Mouse (Mus musculus) limb, embryonic 12.5 days (tissue): ENCODE measurements around the gene Itgam. TPM values are rescaled to one million over a fixed set of nuclear protein-coding genes. Genes with fewer than 3 reads are reported as not detected.
"Not testable (repeated sequence)": the region's sequence is repeated elsewhere in the genome, so short reads cannot be mapped to it uniquely, and the experiment has no call there.

Source experiments
- ATAC-seq: fragments of 200-750 bp; cut with Nextera tagmentation; 2 replicates; pipeline ENCODE4 v1.8.0; 2017; ENCODE audit warnings: low read depth, moderate TSS enrichment; ENCODE audit not compliant: insufficient number of reproducible peaks, insufficient read depth, low FRiP score, low TSS enrichment
- H3K27ac ChIP-seq: fragments of 300-500 bp; sonication (generic); 2 replicates; pipeline ENCODE4 v1.5.1; 2016; ENCODE audit warnings: mild to moderate bottlenecking, moderate library complexity
- H3K27me3 ChIP-seq: fragments of 300-500 bp; sonication (generic); 2 replicates; pipeline ENCODE4 v1.6.1; 2016; ENCODE audit warnings: mild to moderate bottlenecking, moderate library complexity
- H3K36me3 ChIP-seq: fragments of 300-500 bp; sonication (generic); 2 replicates; pipeline ENCODE4 v1.6.1; 2016; ENCODE audit warnings: mild to moderate bottlenecking, moderate library complexity
- H3K4me1 ChIP-seq: fragments of 300-500 bp; sonication (generic); replicated peaks from 2 replicates; pipeline ENCODE4 v1.6.1; 2016
- H3K4me2 ChIP-seq: fragments of 300-500 bp; sonication (generic); 2 replicates; pipeline ENCODE4 v1.6.1; 2016; ENCODE audit warnings: mild to moderate bottlenecking, moderate library complexity
- H3K4me3 ChIP-seq: fragments of 300-500 bp; sonication (generic); replicated peaks from 2 replicates; pipeline ENCODE4 v1.5.1; 2016; ENCODE audit warnings: mild to moderate bottlenecking
- H3K9ac ChIP-seq: fragments of 300-500 bp; sonication (generic); replicated peaks from 2 replicates; pipeline ENCODE4 v1.6.1; 2016; ENCODE audit warnings: mild to moderate bottlenecking, moderate library complexity
- H3K9me3 ChIP-seq: fragments of 300-500 bp; sonication (generic); 2 replicates; pipeline ENCODE4 v1.6.1; 2016; ENCODE audit warnings: mild to moderate bottlenecking, moderate library complexity
- WGBS: fragments of 180-500 bp; shearing (Covaris S2); methylation state at CpG from one replicate; pipeline ENCODE4 v1.1.7; 2016; 5-methylcytosine and 5-hydroxymethylcytosine counted together
- polyA plus RNA-seq: library from polyadenylated mRNA; unstranded; fragments of >200 nt; fragmentation: Nextera tagmentation; extraction: Ambion mirVana; gene quantifications from 2 replicates; pipeline ENCODE4 v1.2.1, GENCODE M21; 2016

Itgam gene
- polyA plus RNA-seq, 1 experiment from 2014 or later, result 0.89 TPM

DNA sequence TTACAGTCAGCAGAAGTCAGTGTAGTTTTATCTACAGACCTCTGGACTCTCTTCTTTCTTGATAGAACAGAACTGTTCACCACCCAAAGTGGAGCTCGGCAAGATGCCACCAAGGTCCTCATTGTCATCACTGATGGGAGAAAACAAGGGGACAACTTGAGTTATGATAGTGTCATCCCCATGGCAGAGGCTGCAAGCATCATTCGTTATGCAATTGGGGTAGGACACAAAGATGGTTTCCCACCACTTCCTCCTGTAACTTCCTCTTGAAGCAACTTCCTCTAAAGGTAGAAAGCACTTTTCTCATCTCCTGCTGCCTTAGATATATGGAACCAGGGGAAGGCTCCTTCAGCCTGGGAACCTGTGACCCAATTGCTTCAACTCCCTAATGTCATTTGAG, 71.2 kb downstream of the Itgam start:
- H3K27ac ChIP-seq, result no peak overlapping the region
- H3K4me2 ChIP-seq, result no peak overlapping the region
- H3K4me3 ChIP-seq, result no peak overlapping the region
- no peak for ATAC-seq
- no peaks in the 10 kb centered on the region for H3K36me3 ChIP-seq
- 90% methylated on average over 2 of the region's 2 CpGs for WGBS
- H3K4me1 ChIP-seq, result no peaks in the 10 kb centered on the region
- H3K9me3 ChIP-seq, result no peaks in the 10 kb centered on the region
- H3K9ac ChIP-seq, result no peak overlapping the region
- H3K27me3 ChIP-seq, result no peaks in the 10 kb centered on the region

DNA sequence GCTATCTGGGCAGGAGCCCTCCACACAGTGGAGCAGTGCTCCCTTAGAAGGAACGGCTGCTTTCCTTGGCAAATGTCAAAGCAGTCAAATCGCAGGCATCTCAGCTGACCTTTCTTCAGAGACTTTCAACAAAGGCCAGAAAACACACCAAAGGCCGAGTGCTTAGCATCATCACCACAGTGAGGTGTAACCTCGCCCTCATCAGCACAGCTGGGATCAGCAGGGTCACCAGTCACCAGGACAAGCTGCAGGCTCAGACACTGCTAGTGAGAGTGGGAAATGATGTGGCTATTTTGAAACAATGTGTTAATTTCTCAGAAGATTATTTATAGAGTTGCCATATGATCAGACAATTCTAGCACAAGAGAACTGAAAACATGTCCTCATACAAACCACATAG, 74.5 kb downstream of the Itgam start:
- H3K27ac ChIP-seq, result no peak overlapping the region
- no peaks in the 10 kb centered on the region for H3K4me1 ChIP-seq
- H3K9ac ChIP-seq, result no peak overlapping the region
- H3K36me3 ChIP-seq, result no peaks in the 10 kb centered on the region
- ATAC-seq, result no peak
- no peaks in the 10 kb centered on the region for H3K9me3 ChIP-seq
- no peaks in the 10 kb centered on the region for H3K27me3 ChIP-seq
- 32% methylated on average over 4 of the region's 4 CpGs for WGBS
- H3K4me2 ChIP-seq, result no peak overlapping the region
- H3K4me3 ChIP-seq, result no peak overlapping the region

DNA sequence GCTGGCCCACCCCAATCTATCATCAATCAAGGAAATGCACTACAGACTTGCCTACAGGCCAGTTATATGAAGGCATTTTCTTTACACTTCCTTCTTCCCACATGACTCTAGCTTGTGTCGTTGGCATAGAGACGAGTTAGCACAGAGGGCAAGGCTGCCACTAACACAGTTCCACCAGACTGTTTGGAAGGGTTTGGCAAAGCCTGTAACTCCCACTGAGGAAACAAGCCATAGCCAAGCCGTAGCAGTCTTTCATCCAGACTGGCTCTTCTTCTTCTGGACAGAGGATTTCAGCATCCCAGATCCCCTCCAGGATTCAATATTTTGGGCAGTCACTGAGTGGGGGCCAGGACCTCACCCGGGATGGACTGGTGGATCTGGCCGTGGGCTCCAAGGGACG, 77.2 kb downstream of the Itgam start:
- Histone ChIP-seq H3K4me1 (no peaks in the 10 kb centered on the region), H3K4me2 (no peak overlapping the region), H3K27me3 (peaks cover 3% of the 10 kb centered on the region; the same call in 1 of the 2 replicates), H3K9ac (no peak overlapping the region), H3K36me3 (no peaks in the 10 kb centered on the region), H3K9me3 (no peaks in the 10 kb centered on the region), H3K27ac (no peak overlapping the region), H3K4me3 (no peak overlapping the region)
- no peak for ATAC-seq
- WGBS, result 92% methylated on average over 6 of the region's 6 CpGs

DNA sequence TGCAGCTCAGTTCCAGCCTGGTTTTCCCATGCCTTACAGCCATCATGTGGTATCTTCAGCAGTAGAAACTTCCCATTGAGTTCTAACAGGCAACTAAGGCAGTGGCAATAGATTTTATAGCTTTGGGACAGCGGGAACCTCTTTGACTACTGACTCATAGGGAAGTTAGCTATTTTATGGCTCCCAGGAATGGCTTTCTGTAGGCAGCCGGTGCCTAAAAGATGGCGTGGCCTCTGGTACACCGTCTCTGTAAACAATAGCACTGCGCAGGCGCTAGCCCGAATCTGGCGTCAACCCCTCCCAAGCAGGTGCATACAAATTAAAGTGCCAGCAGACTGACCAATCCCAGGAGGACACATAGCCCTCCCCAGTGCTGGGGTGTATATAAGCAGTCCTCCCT, 88.5 kb downstream of the Itgam start:
- no peaks in the 10 kb centered on the region for H3K9me3 ChIP-seq
- ATAC-seq, result no peak
- no peak overlapping the region for H3K4me3 ChIP-seq
- 73% methylated on average over 8 of the region's 8 CpGs for WGBS
- no peaks in the 10 kb centered on the region for H3K36me3 ChIP-seq
- no peak overlapping the region for H3K9ac ChIP-seq
- H3K27ac ChIP-seq, result no peak overlapping the region
- H3K27me3 ChIP-seq, result no peaks in the 10 kb centered on the region
- no peaks in the 10 kb centered on the region for H3K4me1 ChIP-seq
- no peak overlapping the region for H3K4me2 ChIP-seq

DNA sequence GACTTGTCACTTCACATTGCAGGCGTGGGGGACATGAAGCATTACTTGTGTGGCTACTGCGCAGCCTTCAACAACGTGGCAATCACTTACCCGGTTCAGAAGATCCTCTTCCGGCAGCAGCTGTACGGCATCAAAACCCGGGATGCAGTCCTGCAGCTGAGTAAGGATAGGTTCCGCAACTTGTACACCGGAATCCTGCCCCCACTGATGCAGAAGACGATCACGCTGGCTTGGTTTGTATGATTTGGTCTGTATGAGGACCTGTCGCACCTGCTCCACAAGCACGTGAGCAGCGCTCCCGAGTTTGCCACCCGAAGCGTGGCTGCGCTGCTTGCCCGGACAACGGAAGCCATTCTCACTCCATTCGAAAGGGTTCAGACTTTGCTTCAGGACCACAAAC, 91.6 kb downstream of the Itgam start, which contains the start of gene Itgad:
TSS of gene Itgad (plus strand) at position 301 of the 400 bp plus-strand sequence.
- no peak within 1 kb of the TSS for H3K27ac ChIP-seq
- no peaks in the 10 kb centered on the region for H3K9me3 ChIP-seq
- no peak within 1 kb of the TSS for H3K4me2 ChIP-seq
- ATAC-seq, result no peak
- no peak within 1 kb of the TSS for H3K4me3 ChIP-seq
- H3K27me3 ChIP-seq, result no peaks in the 10 kb centered on the region
- WGBS, result 90% methylated on average over 21 of the region's 21 CpGs
- H3K36me3 ChIP-seq, result no peaks in the 10 kb centered on the region
- no peaks in the 10 kb centered on the region for H3K4me1 ChIP-seq
- no peak within 1 kb of the TSS for H3K9ac ChIP-seq

DNA sequence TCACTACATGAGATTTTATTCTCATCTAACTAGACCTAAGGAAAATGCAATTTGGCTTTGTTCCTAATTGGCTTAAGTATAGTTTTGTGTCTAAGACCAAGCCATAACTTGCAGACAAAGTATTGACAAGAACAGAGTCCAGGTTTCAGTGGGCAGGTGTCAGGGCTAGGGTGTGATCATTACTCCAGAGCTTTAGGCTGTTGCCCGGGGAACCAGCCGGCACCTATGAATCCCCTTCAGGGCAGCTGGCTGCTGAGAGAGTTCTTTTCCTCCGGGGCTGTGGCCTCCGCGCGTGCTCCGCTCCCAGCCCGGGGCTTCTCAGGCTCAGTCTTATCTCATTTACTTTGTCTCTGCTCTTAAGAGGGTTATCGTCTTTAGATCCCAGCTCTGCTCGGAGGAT, 92.5 kb downstream of the Itgam start:
- Histone ChIP-seq H3K4me1 (no peaks in the 10 kb centered on the region), H3K4me2 (no peak overlapping the region), H3K9me3 (no peaks in the 10 kb centered on the region), H3K36me3 (no peaks in the 10 kb centered on the region), H3K27me3 (no peaks in the 10 kb centered on the region), H3K27ac (no peak overlapping the region), H3K4me3 (no peak overlapping the region), H3K9ac (no peak overlapping the region)
- ATAC-seq, result no peak
- 66% methylated on average over 10 of the region's 10 CpGs for whole genome bisulfite sequencing

DNA sequence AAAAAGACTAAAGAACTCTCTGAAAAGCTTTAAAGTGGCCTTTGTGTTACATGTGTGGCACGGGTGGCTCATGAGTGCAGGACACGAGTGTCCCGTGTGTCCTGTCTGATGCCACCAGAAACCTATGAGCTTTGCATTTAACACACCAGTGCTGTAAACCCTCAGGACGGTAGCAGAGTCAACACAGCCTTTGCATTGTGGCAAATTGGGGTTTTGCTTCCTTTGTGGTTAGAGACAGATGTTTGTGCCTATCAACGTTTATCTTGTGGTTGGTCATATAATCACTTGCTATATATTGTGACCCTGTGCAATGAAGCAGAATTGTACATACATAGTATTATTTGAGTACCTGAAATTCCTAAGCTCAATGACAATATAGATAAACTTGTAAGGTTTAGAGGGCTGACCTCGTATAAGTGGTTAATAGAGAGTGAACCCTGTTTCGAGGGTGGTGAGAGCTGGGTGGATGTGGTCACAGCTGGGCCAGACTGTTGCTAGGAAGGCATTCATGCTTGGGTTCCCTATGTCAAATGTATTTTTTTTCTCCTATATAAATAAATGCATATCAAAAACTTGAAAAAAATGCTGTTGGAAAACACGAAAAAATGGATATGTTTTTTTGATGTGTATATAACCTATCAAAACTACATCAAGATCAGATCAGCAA, 96.4 kb downstream of the Itgam start:
- WGBS, result 69% methylated on average over 8 of the region's 8 CpGs
- not testable (repeated sequence) for H3K9me3 ChIP-seq, H3K36me3 ChIP-seq, H3K4me1 ChIP-seq, ATAC-seq, H3K4me3 ChIP-seq, H3K4me2 ChIP-seq, H3K27me3 ChIP-seq, H3K27ac ChIP-seq, H3K9ac ChIP-seq

DNA sequence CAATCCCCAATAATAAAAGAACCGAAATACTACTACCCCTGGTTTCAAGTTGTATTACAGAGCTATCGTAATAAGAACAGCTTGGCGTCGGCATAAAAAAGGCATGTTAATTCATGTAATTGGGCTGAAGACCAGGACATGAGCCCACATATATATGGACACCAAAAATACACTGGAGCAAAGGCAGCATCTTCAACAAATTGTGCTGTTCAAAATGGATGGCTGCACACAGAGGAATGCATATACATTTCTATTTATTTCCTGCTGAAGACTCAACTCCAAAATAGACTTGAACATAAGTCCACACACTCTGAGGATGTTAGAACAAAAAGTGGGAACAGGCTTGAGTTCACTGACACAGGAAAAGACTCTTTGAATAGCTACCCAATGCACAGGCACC, 101.6 kb downstream of the Itgam start:
- Histone ChIP-seq H3K27me3 (no peaks in the 10 kb centered on the region), H3K4me2 (no peak overlapping the region), H3K4me1 (no peaks in the 10 kb centered on the region), H3K4me3 (no peak overlapping the region), H3K9me3 (no peaks in the 10 kb centered on the region), H3K9ac (no peak overlapping the region), H3K36me3 (no peaks in the 10 kb centered on the region), H3K27ac (no peak overlapping the region)
- 93% methylated on average over 4 of the region's 4 CpGs for WGBS
- no peak for ATAC-seq

DNA sequence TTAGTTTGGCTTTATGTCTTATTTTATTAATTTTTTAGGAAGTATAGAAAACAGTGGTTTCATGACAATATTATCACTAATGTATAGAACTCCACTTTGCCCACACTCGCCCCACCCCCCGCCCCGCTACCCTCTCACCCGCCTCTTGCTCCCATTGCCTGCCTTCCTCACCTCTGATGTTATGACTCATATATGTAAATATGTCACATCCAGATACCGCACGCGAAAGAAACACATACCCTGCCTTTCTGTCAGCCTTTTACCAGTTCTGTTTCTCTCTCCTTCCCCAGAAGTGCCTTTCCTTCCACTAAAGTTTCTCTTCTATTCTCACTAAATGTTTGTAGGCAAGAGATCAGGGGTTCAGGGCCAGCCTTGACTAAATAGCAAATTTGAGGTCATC, 104.0 kb downstream of the Itgam start:
- Histone ChIP-seq H3K4me1 (no peaks in the 10 kb centered on the region), H3K27ac (no peak overlapping the region), H3K36me3 (no peaks in the 10 kb centered on the region), H3K27me3 (no peaks in the 10 kb centered on the region), H3K9me3 (no peaks in the 10 kb centered on the region), H3K9ac (no peak overlapping the region), H3K4me3 (no peak overlapping the region), H3K4me2 (no peak overlapping the region)
- WGBS, result 92% methylated on average over 7 of the region's 7 CpGs
- ATAC-seq, result no peak

Other genes with a start within 250 kb of the Itgam start
- gene Stx4a, start 238.3 kb upstream of the Itgam start, polyA plus RNA-seq, result 31.8 and 41.5 TPM in 2 replicates
- gene Stx1b, start 238.1 kb upstream of the Itgam start, polyA plus RNA-seq, result 8.4 and 9.3 TPM in 2 replicates
- gene Zfp646, start 186.4 kb upstream of the Itgam start, polyA plus RNA-seq, result 17.5 and 19.0 TPM in 2 replicates
- 29.8 and 31.1 TPM in 2 replicates for gene Zfp668, start 185.8 kb upstream of the Itgam start, polyA plus RNA-seq
- 1.4 and 1.6 TPM in 2 replicates for gene Prss53, start 171.7 kb upstream of the Itgam start, polyA plus RNA-seq
- gene Gm21974, start 167.2 kb upstream of the Itgam start, polyA plus RNA-seq, result not detected in 2 replicates
- 81.7 and 84.7 TPM in 2 replicates for gene Vkorc1, start 167.0 kb upstream of the Itgam start, polyA plus RNA-seq
- 83.0 and 90.1 TPM in 2 replicates for gene Bckdk, start 158.6 kb upstream of the Itgam start, polyA plus RNA-seq
- 50.9 and 51.3 TPM in 2 replicates for gene Kat8, start 150.1 kb upstream of the Itgam start, polyA plus RNA-seq
- 5.0 TPM in 2 replicates for gene Prss8, start 132.5 kb upstream of the Itgam start, polyA plus RNA-seq
- 9.6 and 10.7 TPM in 2 replicates for gene Prss36, start 115.9 kb upstream of the Itgam start, polyA plus RNA-seq
- 597 and 605 TPM in 2 replicates for gene Fus, start 95.2 kb upstream of the Itgam start, polyA plus RNA-seq
- 9.2 and 10.5 TPM in 2 replicates for gene Pycard, start 68.8 kb upstream of the Itgam start, polyA plus RNA-seq
- 0.23 and 0.61 TPM in 2 replicates for gene Trim72, start 58.7 kb upstream of the Itgam start, polyA plus RNA-seq
- not detected in 2 replicates for gene Gm49368, start within 50 bp of the Itgam start, polyA plus RNA-seq
- not detected in 2 replicates for gene Itgax, start 66.9 kb downstream of the Itgam start, polyA plus RNA-seq
- gene Itgad, start 91.7 kb downstream of the Itgam start, polyA plus RNA-seq, result not detected in 2 replicates
- gene Cox6a2, start 143.7 kb downstream of the Itgam start, polyA plus RNA-seq, result 6.8 and 10.4 TPM in 2 replicates
- gene Armc5, start 174.7 kb downstream of the Itgam start, polyA plus RNA-seq, result 16.2 and 17.9 TPM in 2 replicates
- gene 9130023H24Rik, start 175.4 kb downstream of the Itgam start, polyA plus RNA-seq, result 9.9 and 10.1 TPM in 2 replicates
- 22.3 and 27.7 TPM in 2 replicates for gene Tgfb1i1, start 184.2 kb downstream of the Itgam start, polyA plus RNA-seq
- gene Slc5a2, start 203.0 kb downstream of the Itgam start, polyA plus RNA-seq, result not detected in 2 replicates
- gene BC017158, start 235.5 kb downstream of the Itgam start, polyA plus RNA-seq, result 22.5 and 28.0 TPM in 2 replicates